Mouse (Mus musculus): ENCODE measurements around the gene Gm21719. TPM values are rescaled to one million over a fixed set of nuclear protein-coding genes. Genes with fewer than 3 reads are reported as not detected.
"Not testable (repeated sequence)": the region's sequence is repeated elsewhere in the genome, so short reads cannot be mapped to it uniquely, and the experiment has no call there.

The Gm21719 gene
- polyA plus RNA-seq (2014; fragmentation: Nextera tagmentation; extraction: Ambion mirVana), result not detected in 2 replicates

DNA sequence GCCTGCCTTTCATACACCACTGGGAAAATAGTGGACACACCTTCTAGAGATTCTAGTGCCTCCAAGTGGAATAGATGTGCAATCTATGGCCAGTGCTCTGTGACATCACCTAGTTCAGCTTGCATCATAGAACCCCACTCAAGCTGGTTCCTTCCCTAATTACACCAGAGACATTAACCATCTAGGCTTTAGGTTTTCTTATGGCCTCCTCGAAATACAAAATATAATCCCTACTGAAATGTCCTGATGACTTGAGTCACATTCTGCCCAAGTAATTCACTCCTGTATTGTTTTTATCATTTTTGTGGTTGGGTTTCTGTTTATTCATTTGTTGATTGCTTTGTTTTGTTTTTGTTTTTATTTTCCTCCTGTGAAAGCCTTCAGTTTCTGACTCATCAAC, at the start of gene Gm21719:
Gm21719 (minus strand) TSS at position 101 of the 400 bp plus-strand sequence.
- ATAC-seq (ENCODE audit: low FRiP score); H3K9me3 ChIP-seq (ENCODE audit: control insufficient read depth, low read length); H3K36me3 ChIP-seq (replicated peaks; ENCODE audit: control insufficient read depth, insufficient read depth); H3K27me3 ChIP-seq (ENCODE audit: control insufficient read depth, insufficient read depth, low read length); H3K9ac ChIP-seq; H3K27ac ChIP-seq; DNase-seq (ENCODE audit: low spot score); H3K4me2 ChIP-seq (replicated peaks); H3K4me3 ChIP-seq (replicated peaks; ENCODE audit: low read length); H3K4me1 ChIP-seq (replicated peaks; ENCODE audit: control insufficient read depth, insufficient read depth, low read length): not testable (repeated sequence)
- WGBS, result 73% methylated on average over 1 of the region's 1 CpGs

Other genes with a start within 250 kb of the Gm21719 start
- gene Gm28919, start 99.3 kb downstream of the Gm21719 start, polyA plus RNA-seq (2014; fragmentation: Nextera tagmentation; extraction: Ambion mirVana), result not detected in 2 replicates
- not detected in 2 replicates for gene Gm20830, start 235.4 kb upstream of the Gm21719 start, polyA plus RNA-seq (2014; fragmentation: Nextera tagmentation; extraction: Ambion mirVana)